Mouse (Mus musculus) monocyte, adult 2 months (primary cell): ENCODE data around the gene 2310011J03Rik.

Experiments
- DNase-seq, 2 experiments: peaks; one replicate each; pipeline ENCODE4 v3.0.0; 2022; ENCODE audit warnings: low spot score in 2 of 2, low read depth in 1 of 2

Gene 2310011J03Rik

DNA sequence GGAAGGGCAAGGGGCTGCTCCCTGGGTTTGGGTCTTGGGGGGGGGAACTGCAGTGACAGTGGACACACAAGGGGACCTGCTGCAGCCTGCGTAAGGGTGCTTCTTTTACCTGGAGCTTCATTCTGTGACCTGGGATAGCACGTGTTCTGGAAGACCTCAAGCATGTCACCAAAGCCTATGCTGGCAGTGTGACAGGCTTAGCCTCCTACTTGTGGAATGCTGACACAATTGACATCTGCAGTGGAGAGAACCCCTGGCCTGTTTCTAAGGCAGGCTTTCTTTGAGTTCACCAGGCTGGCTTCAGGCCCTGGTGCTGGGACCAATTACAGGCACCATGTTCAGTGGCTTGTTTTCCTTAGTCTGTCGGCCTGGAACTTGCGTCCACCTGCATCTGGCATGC lies 26.0 kb downstream of the 2310011J03Rik start:
- no peak for DNase-seq

DNA sequence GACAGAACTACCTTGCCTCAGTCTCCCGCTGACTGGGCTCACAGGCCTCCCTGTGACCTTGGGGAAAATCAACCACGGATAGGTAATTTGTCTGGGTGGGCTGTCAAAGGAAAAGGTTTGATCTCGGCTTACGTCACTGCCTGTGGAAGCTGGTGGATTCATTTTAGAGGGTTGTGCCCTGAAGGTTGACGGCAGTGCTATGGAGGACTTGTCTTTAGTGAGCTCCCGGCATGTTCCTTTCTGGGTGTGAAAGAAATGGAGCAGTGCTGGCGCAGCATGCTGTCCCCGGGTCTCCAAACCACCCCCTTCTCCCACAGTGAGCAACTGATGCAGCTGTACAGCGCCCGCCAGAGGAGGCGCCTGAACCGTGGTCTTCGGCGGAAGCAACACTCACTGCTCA lies 27.0 kb downstream of the 2310011J03Rik start:
- no peak for DNase-seq

DNA sequence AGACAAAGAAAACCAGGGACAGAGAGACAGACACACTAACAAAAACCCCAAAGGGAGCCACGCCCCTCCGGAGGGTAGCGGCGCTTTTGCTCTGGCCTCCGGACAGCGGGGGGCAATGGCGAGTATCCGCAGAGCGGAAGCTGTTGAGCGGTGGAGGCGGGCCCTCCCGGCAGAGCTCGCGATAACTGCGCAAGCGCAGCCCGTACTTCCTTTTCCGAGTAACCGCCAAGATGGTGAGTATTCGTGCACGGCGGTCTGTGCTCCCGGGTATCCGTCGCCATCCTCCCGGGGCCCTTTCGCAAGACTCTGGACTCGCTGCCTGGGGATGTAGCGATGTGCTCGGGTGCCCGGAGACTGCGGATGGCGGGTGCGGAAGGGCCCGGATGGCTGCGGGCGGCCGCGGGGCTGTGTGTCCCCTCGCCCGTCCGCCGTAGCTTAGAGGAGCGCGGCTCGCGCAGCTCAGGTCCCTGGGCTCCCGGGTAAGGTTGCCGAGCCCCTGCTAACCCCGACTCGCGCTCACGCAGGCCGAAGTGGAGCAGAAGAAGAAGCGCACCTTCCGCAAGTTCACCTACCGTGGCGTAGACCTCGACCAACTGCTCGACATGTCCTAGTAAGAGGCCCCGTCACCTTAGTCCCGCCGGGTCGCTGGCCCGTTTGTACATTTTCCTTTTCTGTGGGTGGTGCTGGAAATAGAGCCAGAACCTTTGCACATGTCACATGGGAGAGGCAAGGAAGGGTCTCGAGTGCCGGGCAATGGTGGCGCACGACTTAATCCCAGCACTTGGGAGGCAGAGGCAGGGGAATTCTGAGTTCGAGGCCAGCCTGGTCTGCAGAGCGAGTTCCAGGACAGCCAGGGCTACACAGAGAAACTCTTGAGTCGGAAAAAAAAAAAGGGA lies 27.8 kb downstream of the 2310011J03Rik start, which contains the start of gene Rps15:
Gene Rps15 (plus strand): TSS at position 203 of the 896 bp plus-strand sequence.
- peak; percentile 82 to 92 for DNase-seq

GRCm38 (mm10) chr10:80288657-80289056 lies 31.7 kb downstream of the 2310011J03Rik start:
- no peak for DNase-seq

GRCm38 (mm10) chr10:80288097-80288496 lies 32.2 kb downstream of the 2310011J03Rik start:
- DNase-seq, result no peak

DNA sequence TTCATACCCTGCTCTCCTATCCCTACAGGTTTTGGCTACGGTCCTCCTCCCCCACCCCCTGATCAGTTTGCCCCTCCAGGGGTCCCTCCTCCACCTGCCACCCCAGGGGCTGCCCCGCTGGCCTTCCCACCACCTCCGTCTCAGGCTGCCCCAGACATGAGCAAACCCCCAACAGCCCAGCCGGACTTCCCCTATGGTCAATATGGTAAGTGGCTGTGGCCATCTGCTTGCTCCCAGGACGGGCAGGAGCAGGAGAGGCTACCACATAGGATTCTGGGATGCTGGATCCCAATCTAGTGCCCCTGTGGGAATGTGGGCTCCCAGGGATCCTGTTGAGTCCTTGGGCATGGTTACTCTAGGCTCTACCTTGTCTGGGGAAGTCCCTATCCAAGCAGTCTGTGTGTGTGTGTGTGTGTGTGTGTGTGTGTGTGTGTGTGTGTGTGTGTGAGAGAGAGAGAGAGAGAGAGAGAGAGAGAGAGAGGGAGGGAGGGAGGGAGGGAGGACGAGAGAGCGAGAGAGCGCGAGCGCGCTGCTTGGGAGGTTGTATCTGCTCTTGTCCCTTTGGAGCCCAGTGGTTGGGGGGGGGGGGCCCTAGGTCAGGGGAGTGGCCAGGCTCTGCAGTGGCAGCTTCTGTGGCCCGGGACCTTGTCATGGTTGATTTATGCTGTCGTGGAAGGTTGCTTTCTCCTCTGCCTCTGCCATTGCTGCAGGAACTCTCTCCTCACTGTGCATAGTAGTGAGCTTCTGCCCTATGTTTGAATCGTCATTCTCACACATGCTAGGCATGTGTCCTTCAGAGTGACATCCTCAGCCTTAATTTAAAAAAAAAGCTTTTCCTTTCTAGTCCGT lies 34.9 kb downstream of the 2310011J03Rik start:
- no peak for DNase-seq

DNA sequence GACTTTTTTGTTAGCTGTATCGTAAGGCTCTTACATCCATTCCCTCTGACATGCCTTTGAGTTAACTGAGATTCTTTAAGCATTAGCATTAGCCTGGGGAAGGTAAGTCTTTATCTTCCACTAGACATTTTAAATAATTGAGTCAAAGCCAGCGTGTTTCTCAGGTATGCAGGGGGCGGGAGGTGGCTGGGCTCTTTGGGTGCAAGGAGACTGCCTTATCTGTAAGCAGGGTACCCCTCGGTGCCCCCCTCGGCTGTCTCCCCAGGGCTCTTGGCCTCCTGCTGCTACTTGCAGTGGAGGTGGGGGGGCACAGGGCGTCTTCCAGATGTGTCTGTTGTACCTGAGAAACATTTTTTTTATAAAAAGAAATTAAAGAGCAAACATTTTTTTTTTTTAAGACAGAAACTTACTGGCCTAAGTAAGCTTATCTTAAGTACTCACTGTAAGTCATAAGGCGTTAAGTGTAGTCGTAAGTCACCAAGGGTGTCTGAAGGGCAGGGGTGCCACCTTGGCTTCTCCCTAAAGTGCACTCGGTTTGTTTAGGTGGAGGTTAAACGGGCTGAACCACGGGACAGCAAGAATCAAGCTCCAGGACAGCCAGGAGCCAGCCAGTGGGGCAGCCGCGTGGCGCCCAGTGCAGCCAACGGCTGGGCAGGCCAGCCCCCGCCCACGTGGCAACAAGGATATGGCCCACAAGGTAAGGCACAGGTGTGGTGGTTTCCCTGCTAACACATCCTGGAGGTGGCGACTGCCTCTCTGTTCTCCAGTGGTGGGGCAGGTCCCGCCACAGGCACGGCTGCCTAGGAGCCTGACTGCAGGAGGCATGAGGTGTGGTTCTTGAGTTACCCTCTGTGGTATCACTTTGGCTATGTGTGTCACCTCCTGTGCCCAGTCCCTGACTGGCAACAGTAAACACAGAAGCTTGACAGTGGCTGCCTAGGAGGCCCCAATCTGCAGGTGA lies 37.6 kb downstream of the 2310011J03Rik start:
- no peak for DNase-seq

GRCm38 (mm10) chr10:80281921-80282371 lies 38.4 kb downstream of the 2310011J03Rik start:
- DNase-seq, result no peak

GRCm38 (mm10) chr10:80281304-80281703 lies 39.0 kb downstream of the 2310011J03Rik start:
- DNase-seq, result no peak

- no peak for DNase-seq
These were observed 41.1 kb downstream of the 2310011J03Rik start for GRCm38 (mm10) chr10:80279273-80279672.

- no peak for DNase-seq
These were observed 41.9 kb downstream of the 2310011J03Rik start for GRCm38 (mm10) chr10:80278390-80278789.

GRCm38 (mm10) chr10:80276238-80276637 lies 44.1 kb downstream of the 2310011J03Rik start:
- no peak for DNase-seq

- DNase-seq, result no peak
These were observed 46.5 kb downstream of the 2310011J03Rik start for GRCm38 (mm10) chr10:80273847-80274246.

DNA sequence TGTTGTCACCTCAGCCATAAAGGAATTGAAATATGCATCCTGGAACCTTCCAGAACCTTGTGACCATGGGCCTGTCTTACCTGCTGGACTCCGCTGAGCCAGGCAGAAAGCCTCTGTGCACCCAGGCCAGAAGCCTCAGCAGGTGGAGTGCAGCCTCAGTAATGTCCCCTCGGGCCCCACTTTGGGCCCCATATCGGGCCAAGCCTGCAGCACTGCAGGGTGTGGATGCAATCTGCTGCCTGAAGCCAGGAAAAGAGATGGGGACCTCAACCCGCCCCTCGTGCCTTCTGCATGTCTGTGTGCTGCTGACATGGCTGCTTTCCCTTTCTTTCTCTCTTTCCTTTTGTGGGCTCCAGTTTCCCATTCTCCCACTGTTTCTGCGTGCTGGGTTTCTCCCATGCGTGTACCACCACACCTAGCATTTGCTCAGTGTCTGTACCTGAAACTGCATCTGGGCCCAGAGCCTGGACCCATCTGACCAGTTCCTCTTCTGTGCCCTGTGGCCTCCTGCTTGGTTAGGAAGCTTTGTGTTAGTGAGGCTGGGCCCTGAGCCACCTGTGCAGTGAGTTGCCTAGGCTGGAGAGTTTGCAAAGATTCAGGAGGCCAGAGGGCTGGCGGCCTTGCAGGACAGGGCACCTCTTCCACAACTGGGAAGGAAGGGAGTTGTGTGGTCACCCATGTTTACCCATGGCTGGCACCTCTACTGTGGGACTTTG lies 48.3 kb downstream of the 2310011J03Rik start:
- no peak for DNase-seq

GRCm38 (mm10) chr10:80271186-80271843 lies 49.0 kb downstream of the 2310011J03Rik start:
- DNase-seq, result no peak

GRCm38 (mm10) chr10:80270734-80271181 lies 49.6 kb downstream of the 2310011J03Rik start:
- DNase-seq, result no peak

DNA sequence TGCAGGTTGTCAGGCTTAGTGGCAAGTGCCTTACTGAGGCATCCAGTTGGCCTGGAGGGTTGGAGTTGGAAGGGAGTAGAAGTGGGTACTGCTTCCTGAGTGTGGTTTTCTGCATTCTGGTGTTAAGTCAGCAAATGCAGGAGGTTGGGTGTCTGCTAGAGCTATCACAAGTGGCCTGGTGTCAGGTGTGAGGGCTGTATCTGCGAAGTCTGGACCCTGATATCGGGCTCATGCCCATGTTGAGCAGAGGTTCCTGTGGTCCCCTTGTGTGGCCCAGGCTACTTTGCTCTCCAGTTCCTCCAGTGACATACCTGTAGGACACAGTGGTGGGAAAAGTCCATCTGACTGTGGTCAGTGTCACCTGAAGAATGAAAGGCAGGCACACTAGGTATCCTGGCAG lies 50.2 kb downstream of the 2310011J03Rik start:
- no peak for DNase-seq
